Mouse (Mus musculus) erythroid progenitor cell, adult 5-6 weeks (primary cell): ENCODE results near the gene Serpini1. TPM values are rescaled to one million over a fixed set of nuclear protein-coding genes. Genes with fewer than 3 reads are reported as not detected.
A peak's percentile ranks its signal among the peaks of the same experiment; 100 is the strongest.

Experiments used
- ATAC-seq: replicated peaks from 2 replicates; pipeline ENCODE4 v1.8.0; 2016; ENCODE audit warnings: moderate number of reproducible peaks, mild to moderate bottlenecking, moderate TSS enrichment, inconsistent platforms; ENCODE audit not compliant: poor library complexity, low FRiP score, severe bottlenecking
- total RNA-seq, 2 experiments: library from RNA; stranded (forward) in 1 of 2; stranded (reverse) in 1 of 2; fragments of 150-400 nt in 1 of 2; fragments of 186-747, 209-891 nt in 1 of 2; gene quantifications; 2 replicates each; pipeline versions ENCODE4 v1.2.3 to v1.2.4; 2015 to 2017; ENCODE audit warnings: low replicate concordance in 2 of 2

The Serpini1 gene
- total RNA-seq (2015; ENCODE audit: low replicate concordance) (2.1 TPM in 1 of 2 replicates, not detected in the other), total RNA-seq (2017; ENCODE audit: low replicate concordance) (1.4 and 1.8 TPM in 2 replicates)

DNA sequence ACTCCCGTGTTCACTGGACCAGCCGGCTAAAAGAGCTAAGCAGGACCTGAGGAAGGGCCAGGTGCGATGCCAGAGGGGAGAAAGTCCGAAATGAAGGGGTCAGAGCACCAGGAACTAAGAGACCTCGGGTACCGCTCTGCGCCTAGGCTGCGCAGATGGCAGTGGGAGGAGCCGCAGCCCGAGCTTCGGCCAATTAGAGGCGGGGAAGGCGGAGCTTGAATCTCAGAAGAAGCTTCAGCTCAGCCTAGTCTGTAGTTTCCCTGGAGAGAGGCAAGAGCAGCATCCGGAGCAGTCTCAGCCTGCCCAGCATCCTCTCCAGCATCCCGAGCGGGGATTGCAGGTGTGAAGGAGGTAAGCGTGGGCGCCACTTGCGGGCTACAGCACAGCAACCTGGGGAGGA lies at the start of gene Serpini1:
Gene Serpini1, plus strand, starts transcription at position 256 of the 400 bp plus-strand sequence.
- ATAC-seq: peak; percentile 86

- 0 out of 2 replicates have a peak, but pooled peaks have one; percentile 67 for ATAC-seq
Observed at GRCm38 (mm10) chr3:75517631-75518250, 39.6 kb upstream of the Serpini1 start.

GRCm38 (mm10) chr3:75521314-75521713 lies 36.0 kb upstream of the Serpini1 start:
- ATAC-seq: no peak

GRCm38 (mm10) chr3:75522527-75522926 lies 34.8 kb upstream of the Serpini1 start:
- no peak for ATAC-seq

DNA sequence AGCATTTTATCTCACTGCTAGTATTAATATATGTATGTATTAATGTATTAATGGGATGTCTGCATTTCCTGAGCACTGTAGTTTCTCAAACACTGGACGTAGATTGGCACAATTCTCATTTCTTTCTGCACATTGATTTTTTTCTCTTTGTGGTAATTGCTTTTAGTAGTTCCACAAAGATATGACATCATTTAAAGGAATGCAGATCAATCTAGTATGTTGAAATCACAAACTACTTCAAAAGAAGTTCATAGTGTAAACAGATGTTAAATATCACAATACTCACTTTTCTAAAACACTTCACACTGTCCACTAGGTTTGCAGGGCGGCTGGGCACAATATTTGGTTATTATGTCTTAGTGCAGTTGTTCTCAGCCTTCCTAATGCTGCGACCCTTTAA lies 26.3 kb upstream of the Serpini1 start:
- no peak for ATAC-seq

DNA sequence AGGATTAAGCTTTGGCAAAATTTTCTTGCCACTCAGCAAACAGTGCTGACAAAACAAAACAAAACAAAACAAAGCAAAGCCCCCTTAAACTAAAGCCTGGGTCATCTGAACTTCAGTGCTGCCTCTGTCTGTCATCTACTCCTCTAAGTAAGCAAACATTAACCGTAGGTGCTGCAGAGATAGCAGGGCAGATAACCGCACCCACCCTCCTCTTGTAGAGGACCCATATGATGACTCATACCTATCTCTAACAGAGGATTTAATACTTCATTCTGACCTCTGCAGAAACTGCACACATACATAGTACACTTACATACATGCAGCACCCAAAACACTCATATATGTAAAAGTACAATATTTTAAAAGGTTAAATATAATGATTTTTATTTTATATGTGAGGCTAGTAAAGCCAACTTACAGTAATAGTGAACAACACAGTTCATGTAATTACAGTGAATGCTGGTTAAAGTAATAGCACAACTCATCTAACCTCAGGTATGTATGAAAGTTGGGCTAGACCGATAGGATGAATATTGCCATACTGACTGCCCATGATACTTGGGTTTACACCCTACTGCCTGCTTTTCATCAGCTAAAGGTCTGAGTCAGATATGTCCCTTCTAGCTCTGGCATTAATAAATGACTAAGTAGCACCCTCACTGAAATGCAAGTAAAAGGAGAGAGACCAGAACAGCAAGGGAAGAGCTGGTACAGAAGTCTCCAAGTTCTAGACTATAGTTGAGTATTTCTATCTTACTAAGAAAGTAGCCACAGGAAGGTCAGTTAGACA lies 23.1 kb upstream of the Serpini1 start:
- peak; percentile 49; the same call in 1 of the 2 replicates for ATAC-seq

- no peak for ATAC-seq
Observed at GRCm38 (mm10) chr3:75541259-75541658, 16.1 kb upstream of the Serpini1 start.

GRCm38 (mm10) chr3:75542852-75543251 lies 14.5 kb upstream of the Serpini1 start:
- ATAC-seq: no peak

DNA sequence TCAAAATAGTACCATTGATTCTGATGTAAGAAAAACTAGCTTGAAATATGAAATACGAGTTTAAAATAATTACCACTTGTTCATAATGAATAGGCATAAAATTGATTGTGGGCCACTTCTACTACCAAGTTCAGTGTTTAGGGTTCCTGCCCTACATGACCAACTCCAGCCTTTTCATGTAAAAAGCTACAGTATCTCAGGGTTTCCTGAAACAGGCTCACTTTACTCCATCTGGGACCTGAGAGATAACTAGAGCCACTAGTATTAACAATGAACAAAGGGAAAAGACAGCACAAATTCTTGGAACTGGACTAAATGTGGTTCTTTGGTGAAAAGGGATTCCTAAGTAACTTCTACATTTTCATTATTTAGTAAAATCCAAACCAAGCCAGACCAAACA lies 13.1 kb upstream of the Serpini1 start:
- ATAC-seq: peak; percentile 47; the same call in 1 of the 2 replicates

GRCm38 (mm10) chr3:75551248-75551647 lies 6.1 kb upstream of the Serpini1 start:
- ATAC-seq: no peak

GRCm38 (mm10) chr3:75556121-75556694 lies 1.1 kb upstream of the Serpini1 start:
- ATAC-seq: peak; percentile 51

GRCm38 (mm10) chr3:75556695-75557291 lies 554 bp upstream of the Serpini1 start, which contains the start of gene Pdcd10:
Gene Pdcd10 (minus strand): TSS chr3:75556856.
- peak; percentile 90 for ATAC-seq

- ATAC-seq: no peak
Observed at GRCm38 (mm10) chr3:75574074-75574473, 16.7 kb downstream of the Serpini1 start.

DNA sequence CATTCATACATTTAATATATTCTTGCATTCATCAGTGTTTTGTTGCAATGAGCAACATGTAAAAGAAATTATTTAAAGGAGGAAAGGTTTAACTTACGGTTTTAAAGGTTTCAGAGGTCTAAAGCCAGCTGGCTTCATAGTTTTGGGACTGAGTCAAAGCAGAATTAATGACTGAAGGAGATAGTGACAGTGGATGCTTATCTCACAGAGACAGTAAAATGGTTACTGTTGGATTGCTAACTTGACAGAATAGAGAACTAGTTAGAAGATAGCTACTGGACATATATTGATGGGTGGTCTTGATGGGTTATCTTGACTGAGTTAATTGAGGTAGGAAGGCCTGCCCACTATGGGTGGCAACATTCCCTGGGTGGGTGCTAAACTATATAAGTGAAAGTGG lies 18.2 kb downstream of the Serpini1 start:
- no peak for ATAC-seq

- ATAC-seq: 0 out of 2 replicates have a peak, but pooled peaks have one; percentile 34
Observed at GRCm38 (mm10) chr3:75579352-75579751, 22.0 kb downstream of the Serpini1 start.

- ATAC-seq: no peak
Observed at GRCm38 (mm10) chr3:75583293-75583692, 25.9 kb downstream of the Serpini1 start.

DNA sequence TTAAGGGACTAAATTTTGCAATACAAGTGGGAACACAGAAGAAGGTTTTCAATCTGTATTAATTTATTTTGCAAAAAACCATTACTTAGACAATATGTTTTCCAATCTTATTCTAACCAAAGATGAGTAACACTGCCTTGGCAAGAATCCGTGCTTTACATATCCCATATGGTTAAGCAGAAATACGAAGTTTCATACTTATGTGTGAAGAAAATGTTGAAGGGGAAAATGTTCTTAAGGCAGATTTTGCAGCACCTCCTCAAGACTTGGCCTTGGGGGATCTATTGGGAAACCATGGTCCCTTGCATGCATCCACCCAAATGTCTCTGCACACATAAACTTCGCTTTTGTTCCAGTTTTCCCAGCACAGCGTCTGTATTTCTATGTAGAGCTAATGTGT lies 27.6 kb downstream of the Serpini1 start:
- ATAC-seq: no peak

DNA sequence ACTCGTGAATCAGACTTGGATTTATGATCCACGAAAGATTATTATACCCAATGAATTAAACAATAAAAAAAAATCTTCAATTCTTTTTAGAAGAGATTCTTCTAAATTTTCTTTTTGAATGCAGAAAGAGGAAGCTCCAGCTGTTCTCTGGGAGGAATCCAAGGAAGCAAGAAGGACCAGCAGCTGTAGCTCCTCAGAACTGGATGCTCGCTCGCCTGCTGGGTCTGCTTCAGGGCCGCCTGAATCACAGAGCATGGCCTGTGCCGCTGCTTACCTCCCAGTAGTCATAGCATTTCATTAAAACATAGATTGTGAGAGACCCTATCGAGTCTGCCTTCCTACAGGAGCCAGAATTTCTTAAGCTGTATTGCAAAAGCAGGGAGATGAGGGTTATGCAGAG lies 53.7 kb downstream of the Serpini1 start:
- ATAC-seq: no peak

DNA sequence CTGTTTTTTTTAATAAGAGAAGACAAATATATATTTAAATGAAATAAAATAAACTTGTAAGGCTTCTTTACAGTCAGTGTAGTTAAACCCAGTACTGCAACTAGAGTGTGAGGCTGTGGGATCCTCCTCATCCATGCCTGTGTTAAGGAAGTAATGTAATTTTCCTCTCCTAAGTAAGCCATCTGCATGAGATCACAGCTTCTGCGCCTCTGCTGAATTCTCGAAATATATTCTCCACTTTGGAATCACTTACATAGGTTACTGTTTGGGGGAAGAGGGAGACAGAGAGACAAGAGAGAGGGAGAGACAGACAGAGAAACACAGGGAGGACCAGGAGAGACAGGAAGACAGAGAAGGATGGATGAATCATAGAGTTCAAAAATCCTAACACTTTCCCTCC lies 67.3 kb downstream of the Serpini1 start:
- no peak for ATAC-seq

DNA sequence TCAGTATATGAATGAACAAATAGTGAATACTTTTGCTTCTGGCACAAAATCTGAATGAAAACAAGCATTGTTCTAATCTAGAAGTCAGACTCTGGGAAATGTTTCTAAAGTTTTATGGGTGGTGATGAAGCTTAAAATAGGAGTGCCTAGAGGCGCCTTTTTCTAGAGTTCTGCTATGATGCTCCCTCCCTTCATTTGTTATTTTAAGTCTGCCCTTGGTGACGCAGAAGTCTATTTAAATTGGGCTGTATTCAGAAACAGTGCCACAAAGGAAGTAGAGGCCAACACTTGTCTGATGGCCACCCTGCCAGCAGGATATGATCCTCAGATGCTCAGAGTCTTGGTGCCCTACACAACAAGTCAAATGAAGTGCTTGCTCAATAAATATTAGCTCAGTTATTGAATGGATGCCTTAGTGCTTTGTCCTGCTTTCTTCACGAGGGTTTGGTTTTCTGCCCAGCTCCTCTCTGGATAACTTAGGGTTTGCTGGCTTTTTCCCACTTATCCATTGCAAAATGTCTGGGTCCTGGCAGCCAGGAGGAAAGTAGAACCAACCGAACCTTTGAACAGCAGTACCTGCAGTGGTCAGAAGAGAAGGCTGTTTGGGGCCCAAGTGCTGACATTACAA lies 73.8 kb downstream of the Serpini1 start:
- ATAC-seq: no peak
